In genomic region chr1:171532830-171533229, GRCm38 (mm10) we compare ENCODE assay signal across 19 mouse cellular contexts. TPM values are rescaled to one million over a fixed set of nuclear protein-coding genes. Genes with fewer than 3 reads are reported as not detected.
DNase-seq lines count a peak whose midpoint lies in the region; ATAC-seq and TF ChIP-seq lines count a peak whose summit lies in the region.
"Had no signal": no experiment of that assay in that cellular context is flagged by ENCODE, and none has a peak within 500 bp of the region (broad histone marks: within the 10 kb centered on the region; RNA-seq: fewer than 3 reads in every experiment).

No protein-coding gene starts in this region.

- TF ChIP-seq CTCF in liver, postnatal 0 days (IDR thresholded peaks at IDR 0.05; ENCODE audit: low read depth), result peak; percentile 59
- TF ChIP-seq CTCF in MEL (IDR thresholded peaks at IDR 0.05 in 2 of 3, conservative IDR thresholded peaks at IDR 0.05 in 1 of 3; ENCODE audit: control insufficient read depth in 1 of 3, insufficient read depth in 1 of 3, low read depth in 2 of 3, low read length in 3 of 3, poor library complexity in 1 of 3, severe bottlenecking in 1 of 3), result no peak

- no peaks in the 10 kb centered on the region for H3K79me2 ChIP-seq in MEL (ENCODE audit: control insufficient read depth, insufficient read depth, low read length, poor library complexity)

- no peaks in the 10 kb centered on the region for H3K27me3 ChIP-seq in liver, postnatal 0 days (ENCODE audit: insufficient read depth, low read length)
- 0 out of 2 replicates have a peak, but pooled peaks cover 4% of the 10 kb centered on the region for H3K27me3 ChIP-seq in liver, embryonic 12.5 days (replicated peaks)
- H3K27me3 ChIP-seq in MEL (ENCODE audit: control insufficient read depth in 1 of 2, insufficient read depth in 2 of 2, low read length in 2 of 2), result no peaks in the 10 kb centered on the region; a peak in 1 of 4 replicates
- H3K27me3 ChIP-seq: embryonic facial prominence, embryonic 12.5 days; midbrain, embryonic 12.5 days; stomach, embryonic 15.5 days had no signal

- no peaks in the 10 kb centered on the region for H3K4me1 ChIP-seq in liver, postnatal 0 days (ENCODE audit: insufficient read depth)
- H3K4me1 ChIP-seq in liver, embryonic 12.5 days, result no peaks in the 10 kb centered on the region
- no peaks in the 10 kb centered on the region for H3K4me1 ChIP-seq in MEL (ENCODE audit: control insufficient read depth in 1 of 2, insufficient read depth in 2 of 2, low read length in 2 of 2)
- H3K4me1 ChIP-seq: embryonic facial prominence, embryonic 12.5 days; midbrain, embryonic 12.5 days; stomach, embryonic 15.5 days had no signal

- no peak overlapping the region for H3K27ac ChIP-seq in liver, postnatal 0 days (ENCODE audit: low read depth)
- H3K27ac ChIP-seq in liver, embryonic 12.5 days, result no peak overlapping the region
- H3K27ac ChIP-seq in MEL (ENCODE audit: control insufficient read depth, low read depth, low read length), result no peak overlapping the region
- H3K27ac ChIP-seq: embryonic facial prominence, embryonic 12.5 days; midbrain, embryonic 12.5 days; stomach, embryonic 15.5 days had no signal

- no peaks in the 10 kb centered on the region for H3K9me3 ChIP-seq in liver, postnatal 0 days (ENCODE audit: low read length)
- H3K9me3 ChIP-seq in liver, embryonic 12.5 days (replicated peaks), result no peaks in the 10 kb centered on the region
- H3K9me3 ChIP-seq in MEL (replicated peaks; ENCODE audit: insufficient read depth, low read length), result no peaks in the 10 kb centered on the region
- H3K9me3 ChIP-seq: embryonic facial prominence, embryonic 12.5 days; midbrain, embryonic 12.5 days; stomach, embryonic 15.5 days had no signal

- DNase-seq in liver, postnatal 0 days, result no peak
- DNase-seq in CD4-positive helper T cell, adult 2 months (ENCODE audit: low read depth, low spot score), result peak; percentile 35
- no peak for DNase-seq in MEL (ENCODE audit: low read depth, low spot score)
- no peak for DNase-seq in left cerebral cortex, adult 18-20 months (ENCODE audit: low spot score in 2 of 2)
- DNase-seq in right cerebral cortex, postnatal 25 days, result no peak
- DNase-seq: adrenal gland, postnatal 25 days; cerebellum, postnatal 25 days; kidney, adult 18-20 months had no signal

- TF ChIP-seq POLR2A in MEL (IDR thresholded peaks at IDR 0.05; ENCODE audit: control insufficient read depth in 1 of 2, insufficient read depth in 1 of 2, low read depth in 1 of 2, low read length in 2 of 2, poor library complexity in 1 of 2), result no peak

- ATAC-seq in liver, postnatal 0 days, result no peak
- ATAC-seq in liver, embryonic 12.5 days, result no peak
- peak; percentile 44; the same call in 1 of the 2 replicates for ATAC-seq in neutrophil, adult 5-6 weeks (ENCODE audit: extremely low read depth, insufficient number of reproducible peaks, low FRiP score, poor library complexity, severe bottlenecking)

- no peak for TF ChIP-seq RAD21 in MEL (IDR thresholded peaks at IDR 0.05; ENCODE audit: low read depth, low read length)

- WGBS in liver, postnatal 0 days (ENCODE audit: insufficient replicate concordance), result 58% methylated on average over 2 of the region's 2 CpGs
- 41% methylated on average over 2 of the region's 2 CpGs for WGBS in liver, embryonic 12.5 days (ENCODE audit: insufficient replicate concordance)

- H3K4me2 ChIP-seq in liver, postnatal 0 days (ENCODE audit: low read depth, low read length), result no peak overlapping the region
- no peak overlapping the region for H3K4me2 ChIP-seq in liver, embryonic 12.5 days
- H3K4me2 ChIP-seq: embryonic facial prominence, embryonic 12.5 days; midbrain, embryonic 12.5 days; stomach, embryonic 15.5 days had no signal

- TF ChIP-seq EP300 in liver, postnatal 0 days (IDR thresholded peaks at IDR 0.05; ENCODE audit: low read depth), result no peak
- TF ChIP-seq EP300 in MEL (IDR thresholded peaks at IDR 0.05; ENCODE audit: low read depth in 1 of 2, low read length in 2 of 2), result no peak

- no peak overlapping the region for H3K4me3 ChIP-seq in liver, postnatal 0 days (ENCODE audit: low read depth, low read length)
- no peak overlapping the region for H3K4me3 ChIP-seq in liver, embryonic 12.5 days
- H3K4me3 ChIP-seq in MEL (ENCODE audit: control insufficient read depth in 1 of 2, insufficient read depth in 1 of 2, low read depth in 2 of 2, low read length in 2 of 2), result no peak overlapping the region
- H3K4me3 ChIP-seq: embryonic facial prominence, embryonic 12.5 days; midbrain, embryonic 12.5 days; myocyte; stomach, embryonic 15.5 days had no signal

- no peak overlapping the region for H3K9ac ChIP-seq in liver, postnatal 0 days (replicated peaks)
- H3K9ac ChIP-seq in liver, embryonic 12.5 days, result no peak overlapping the region
- no peak overlapping the region for H3K9ac ChIP-seq in MEL (ENCODE audit: control insufficient read depth, low read depth, low read length, poor library complexity, severe bottlenecking)
- H3K9ac ChIP-seq: embryonic facial prominence, embryonic 12.5 days; midbrain, embryonic 12.5 days; stomach, embryonic 15.5 days had no signal

- no peaks in the 10 kb centered on the region for H3K36me3 ChIP-seq in liver, postnatal 0 days (replicated peaks; ENCODE audit: insufficient read depth, low read length)
- H3K36me3 ChIP-seq in liver, embryonic 12.5 days, result no peaks in the 10 kb centered on the region
- H3K36me3 ChIP-seq in MEL (ENCODE audit: control insufficient read depth in 1 of 2, insufficient read depth in 2 of 2, low read length in 2 of 2), result no peaks in the 10 kb centered on the region
- H3K36me3 ChIP-seq: embryonic facial prominence, embryonic 12.5 days; G1E; midbrain, embryonic 12.5 days; stomach, embryonic 15.5 days had no signal

TF ChIP-seq in MEL, 35 proteins besides CTCF, POLR2A, EP300 and RAD21:
- no peak for TF ChIP-seq MAZ (IDR thresholded peaks at IDR 0.05; ENCODE audit: low read depth, low read length)
- TF ChIP-seq JUND (IDR thresholded peaks at IDR 0.05; ENCODE audit: low read depth, low read length), result no peak
- TF ChIP-seq SMC3 (IDR thresholded peaks at IDR 0.05; ENCODE audit: low read depth, low read length), result 0 out of 2 replicates have a peak, but pooled peaks have one; percentile 6

RNA-seq across cellular contexts. Expression of gene Itln1, which starts 2.3 kb away (rescaled TPM):
- not detected in 2 replicates for polyA plus RNA-seq in liver, postnatal 0 days (2015; fragmentation: Nextera tagmentation; extraction: Ambion mirVana)
- polyA plus RNA-seq in liver, embryonic 12.5 days (2016; fragmentation: Nextera tagmentation; extraction: Ambion mirVana), result not detected in 2 replicates
- total RNA-seq in MEL (2012; rRNA removed), result not detected in 2 replicates
- not detected for polyA plus RNA-seq in MEL (2012; ENCODE audit: insufficient read depth in 1 of 2, insufficient read length in 2 of 2, low read depth in 1 of 2, low replicate concordance in 2 of 2, missing spikeins in 1 of 2)
- not detected in 2 replicates for total RNA-seq in neutrophil, adult 5-6 weeks (2017)
- not detected for total RNA-seq in left cerebral cortex, adult 18-20 months (2021)
- total RNA-seq: adrenal gland, postnatal 25 days; G1E; heart, adult 8-10 months; hematopoietic stem cell, adult 5-6 weeks had no signal
- polyA plus RNA-seq: embryonic facial prominence, embryonic 12.5 days; G1E; limb, embryonic 11.5 days; lung, embryonic 16.5 days; midbrain, embryonic 12.5 days; myocyte had no signal

RNA-seq across cellular contexts. Expression of gene Cd244a, which starts 26.2 kb away (rescaled TPM):
- polyA plus RNA-seq in liver, postnatal 0 days (2015; fragmentation: Nextera tagmentation; extraction: Ambion mirVana), result 0.85 and 1.1 TPM in 2 replicates
- 0.48 and 0.50 TPM in 2 replicates for polyA plus RNA-seq in liver, embryonic 12.5 days (2016; fragmentation: Nextera tagmentation; extraction: Ambion mirVana)
- not detected in 2 replicates for total RNA-seq in MEL (2012; rRNA removed)
- polyA plus RNA-seq in MEL (2012; ENCODE audit: insufficient read depth in 1 of 2, insufficient read length in 2 of 2, low read depth in 1 of 2, low replicate concordance in 2 of 2, missing spikeins in 1 of 2), result not detected
- 126 and 134 TPM in 2 replicates for total RNA-seq in neutrophil, adult 5-6 weeks (2017)
- under 1 TPM in 1 of 2 experiments, not detected in 1; 0.16 TPM for total RNA-seq in left cerebral cortex, adult 18-20 months (2021)
- polyA plus RNA-seq: G1E; limb, embryonic 11.5 days; midbrain, embryonic 12.5 days had no signal

RNA-seq across cellular contexts. Expression of gene Alyref2, which starts 29.6 kb away (rescaled TPM):
- 8.4 and 8.9 TPM in 2 replicates for polyA plus RNA-seq in liver, postnatal 0 days (2015; fragmentation: Nextera tagmentation; extraction: Ambion mirVana)
- 4.2 and 4.8 TPM in 2 replicates for polyA plus RNA-seq in liver, embryonic 12.5 days (2016; fragmentation: Nextera tagmentation; extraction: Ambion mirVana)
- total RNA-seq in MEL (2012; rRNA removed), result 4.6 and 5.5 TPM in 2 replicates
- polyA plus RNA-seq in MEL (2012; ENCODE audit: insufficient read depth in 1 of 2, insufficient read length in 2 of 2, low read depth in 1 of 2, low replicate concordance in 2 of 2, missing spikeins in 1 of 2), result 1 to 10 TPM in 1 of 2 experiments, not detected in 1; 8.8 TPM
- total RNA-seq in neutrophil, adult 5-6 weeks (2017), result 20.3 and 20.7 TPM in 2 replicates
- total RNA-seq in left cerebral cortex, adult 18-20 months (2021), result 1 to 10 TPM; 5.7 to 5.8 TPM

Comparison
In these comparisons a context has a peak if more than half of its experiments do, and no peak if none do; other contexts are left out.
1. RNA of gene Cd244a, which starts 26.2 kb away (total RNA-seq): 126 to 134 TPM in neutrophil, adult 5-6 weeks; 0.16 TPM in left cerebral cortex, adult 18-20 months and not detected in MEL; every median in the first group is over 100 times any median in the second.